Mouse (Mus musculus) spleen, adult 2 months (tissue): Measurements from ENCODE around the gene Ren1.

Source experiments
- CTCF ChIP-seq: fragments of 200-500 bp; IDR thresholded peaks from 2 replicates; pipeline ENCODE4 v1.5.1; 2011; ENCODE audit warnings: mild to moderate bottlenecking, inconsistent platforms; ENCODE audit not compliant: insufficient read depth, insufficient read length, insufficient replicate concordance; ENCODE audit errors: extremely low read depth
- POLR2A ChIP-seq: fragments of 200-500 bp; IDR thresholded peaks from 2 replicates; pipeline ENCODE4 v1.6.1; 2011; ENCODE audit warnings: low read depth, low read length, inconsistent platforms

DNA sequence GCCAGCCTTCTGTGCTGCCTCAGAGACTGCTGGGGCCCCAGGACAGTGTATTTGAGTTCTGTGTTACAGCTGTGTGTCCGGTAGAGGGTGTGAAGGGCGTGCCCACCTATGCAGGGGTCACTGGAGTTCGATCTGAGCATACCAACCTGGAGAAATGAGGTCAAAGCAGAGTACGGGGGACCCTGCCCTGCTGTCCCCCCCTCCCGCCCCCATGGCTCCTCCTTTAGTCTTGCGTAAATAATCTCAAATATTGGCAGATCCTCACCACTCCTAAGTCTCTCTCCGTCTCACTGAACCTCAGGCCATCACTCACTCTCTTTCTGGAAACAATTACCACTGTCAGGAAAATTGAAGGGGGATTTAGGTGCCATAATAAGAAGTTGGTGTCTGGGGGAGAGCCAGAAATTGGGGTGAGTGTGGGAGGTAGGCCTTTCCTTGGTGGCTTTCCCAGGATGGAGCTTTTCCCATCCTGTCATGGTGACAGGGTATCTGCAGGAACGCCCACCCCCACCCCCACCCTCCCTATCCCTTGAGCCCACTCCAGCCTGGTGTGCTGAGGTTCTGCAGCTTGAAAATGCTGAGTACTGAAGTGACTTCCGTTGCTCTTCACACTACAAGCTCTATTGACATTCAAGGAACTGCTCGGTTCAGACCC lies 16.8 kb downstream of the Ren1 start:
- no peak for TF ChIP-seq POLR2A
- no peak for TF ChIP-seq CTCF
